Mouse (Mus musculus): Measurements from ENCODE around the gene Mark4.

GRCm38 (mm10) chr7:19420121-19420520, 38.5 kb downstream of the Mark4 start:
- TF ChIP-seq POLR2A (IDR thresholded peaks at IDR 0.05; ENCODE audit: low read depth, low read length) (no peak), CTCF (IDR thresholded peaks at IDR 0.05; ENCODE audit: borderline replicate concordance, insufficient read depth, low read length) (no peak)
